Mouse (Mus musculus) heart, postnatal 14 days (tissue): ENCODE data around the gene Etl4. TPM values are rescaled to one million over a fixed set of nuclear protein-coding genes. Genes with fewer than 3 reads are reported as not detected.

Source experiments
- DNase-seq, 2 experiments: peaks; one replicate each; pipeline ENCODE4 v3.0.0; 2021 to 2022
- intact Hi-C: fragments of 180-260 bp; cut with DNase I; formaldehyde crosslinking; loops from one replicate; pipeline ENCODE4 v1.15.1; 2025
- total RNA-seq, 2 experiments: library from RNA; stranded (reverse); gene quantifications; 2 replicates each; pipeline ENCODE4 v1.2.3; 2021

The Etl4 gene
- total RNA-seq, 2 experiments from 2014 or later, result 44.5 to 47.0 TPM

DNA sequence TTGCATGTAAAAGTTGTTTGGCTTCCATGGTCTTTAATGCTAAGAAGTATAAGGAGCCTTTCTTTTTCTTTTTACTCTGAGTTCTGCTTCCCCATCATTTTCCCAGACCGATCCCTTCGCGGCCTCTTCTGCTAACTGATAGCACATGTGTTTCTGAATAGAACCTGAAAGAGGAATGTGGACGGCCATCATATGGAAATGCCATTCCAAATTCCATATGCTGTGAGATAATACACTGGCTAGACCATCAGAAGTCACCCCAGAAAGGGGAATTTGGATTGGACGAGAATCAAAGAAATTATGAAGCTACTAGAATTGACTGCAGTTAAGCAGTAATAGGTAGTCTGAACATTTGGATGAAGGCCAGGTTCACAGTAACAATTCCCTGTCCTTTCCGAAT lies 694.4 kb downstream of the Etl4 start:
- DNase-seq, result no peak
- intact Hi-C loops, result no loop called here

GRCm38 (mm10) chr2:20609203-20609602 lies 699.6 kb downstream of the Etl4 start:
- DNase-seq, result no peak
- intact Hi-C loops, result no loop called here

GRCm38 (mm10) chr2:20615948-20616347 lies 706.4 kb downstream of the Etl4 start:
- intact Hi-C loops, result loop anchor here (2.0 to 5.0 kb wide), 2 partner anchors 97 to 339 kb away; no protein-coding TSS in a partner anchor
- peak; percentile 44 to 58 for DNase-seq

GRCm38 (mm10) chr2:20618396-20618795 lies 708.8 kb downstream of the Etl4 start:
- intact Hi-C loops, result loop anchor here (5.0 kb wide), 1 partner anchor 341 kb away; no protein-coding TSS in a partner anchor

GRCm38 (mm10) chr2:20619881-20620280 lies 710.3 kb downstream of the Etl4 start:
- intact Hi-C loops, result loop anchor here (5.0 kb wide), 1 partner anchor 343 kb away; no protein-coding TSS in a partner anchor

More at GRCm38 (mm10) chr2:20618396-20618795, 708.8 kb downstream of the Etl4 start:
- no peak for DNase-seq

GRCm38 (mm10) chr2:20629156-20629712 lies 719.7 kb downstream of the Etl4 start:
- no peak for DNase-seq
- intact Hi-C loops, result no loop called here

More at GRCm38 (mm10) chr2:20619881-20620280, 710.3 kb downstream of the Etl4 start:
- DNase-seq, result no peak

GRCm38 (mm10) chr2:20638604-20639003 lies 729.0 kb downstream of the Etl4 start:
- intact Hi-C loops, result no loop called here
- no peak for DNase-seq

- no peak for DNase-seq
- intact Hi-C loops, result no loop called here
These were observed 730.1 kb downstream of the Etl4 start for GRCm38 (mm10) chr2:20639721-20640120.

- DNase-seq, result no peak
- intact Hi-C loops, result no loop called here
These were observed 733.2 kb downstream of the Etl4 start for GRCm38 (mm10) chr2:20642818-20643217.

GRCm38 (mm10) chr2:20649817-20650216 lies 740.2 kb downstream of the Etl4 start:
- intact Hi-C loops, result no loop called here
- peak; percentile 3 to 5 for DNase-seq

DNA sequence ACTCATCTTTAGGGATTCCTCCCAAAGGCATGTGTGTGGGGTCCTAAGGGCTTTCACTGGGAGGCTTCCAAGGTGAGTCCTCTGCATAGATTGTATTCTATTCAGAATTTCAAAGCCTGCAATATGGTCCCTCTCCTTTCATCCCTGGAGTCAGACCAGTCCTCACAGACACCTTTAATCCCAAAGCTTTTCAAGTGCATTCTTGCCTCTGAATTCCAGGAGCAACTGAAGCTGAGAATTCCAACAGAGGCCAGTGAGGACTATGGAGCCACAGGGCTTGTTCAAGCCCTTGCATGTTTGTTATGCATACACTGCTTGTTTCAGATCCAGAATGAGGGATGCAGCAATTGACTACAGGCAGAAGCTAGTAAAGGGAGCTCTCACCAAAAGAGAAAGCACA lies 743.5 kb downstream of the Etl4 start:
- intact Hi-C loops, result no loop called here
- DNase-seq, result no peak

DNA sequence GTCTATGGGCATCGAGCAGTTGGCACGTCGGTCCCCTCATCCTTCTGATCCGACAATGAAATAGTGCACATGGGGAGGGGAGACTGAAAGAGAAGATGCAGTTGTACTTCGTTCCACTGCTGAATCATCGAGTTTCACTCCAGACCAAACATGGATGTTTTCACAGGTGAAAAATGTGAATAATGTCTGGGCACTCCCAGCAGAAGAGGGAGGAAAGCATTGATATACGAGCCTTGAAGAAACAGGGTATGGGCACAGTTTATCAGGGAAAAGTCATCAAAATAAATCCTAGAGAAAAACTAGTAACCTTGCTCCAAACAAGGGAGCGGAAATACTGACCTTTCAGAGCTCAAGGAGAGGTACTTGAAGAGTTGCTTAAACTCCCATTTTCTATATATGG lies 744.5 kb downstream of the Etl4 start:
- intact Hi-C loops, result no loop called here
- no peak for DNase-seq

- DNase-seq, result no peak
- intact Hi-C loops, result no loop called here
These were observed 745.2 kb downstream of the Etl4 start for GRCm38 (mm10) chr2:20654598-20655340.

DNA sequence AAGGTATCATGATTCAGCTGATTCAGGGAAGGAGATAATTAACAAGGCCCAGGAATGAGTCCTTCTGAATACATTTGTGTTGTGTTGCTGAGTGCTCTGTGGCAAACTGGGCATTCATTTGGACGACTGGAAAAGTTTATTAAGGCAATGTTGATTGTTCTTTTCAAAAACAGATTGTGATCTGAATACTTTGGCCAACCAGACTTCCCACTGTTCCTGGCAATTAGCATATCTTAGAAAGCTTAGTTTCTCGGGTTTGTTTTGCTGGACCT lies 745.7 kb downstream of the Etl4 start:
- no peak for DNase-seq
- intact Hi-C loops, result no loop called here

GRCm38 (mm10) chr2:20657856-20658255 lies 748.3 kb downstream of the Etl4 start:
- intact Hi-C loops, result no loop called here
- DNase-seq, result no peak

GRCm38 (mm10) chr2:20661841-20662240 lies 752.3 kb downstream of the Etl4 start:
- intact Hi-C loops, result loop anchor here (5.0 kb wide), 1 partner anchor 140 kb away; no protein-coding TSS in a partner anchor
- DNase-seq, result no peak

DNA sequence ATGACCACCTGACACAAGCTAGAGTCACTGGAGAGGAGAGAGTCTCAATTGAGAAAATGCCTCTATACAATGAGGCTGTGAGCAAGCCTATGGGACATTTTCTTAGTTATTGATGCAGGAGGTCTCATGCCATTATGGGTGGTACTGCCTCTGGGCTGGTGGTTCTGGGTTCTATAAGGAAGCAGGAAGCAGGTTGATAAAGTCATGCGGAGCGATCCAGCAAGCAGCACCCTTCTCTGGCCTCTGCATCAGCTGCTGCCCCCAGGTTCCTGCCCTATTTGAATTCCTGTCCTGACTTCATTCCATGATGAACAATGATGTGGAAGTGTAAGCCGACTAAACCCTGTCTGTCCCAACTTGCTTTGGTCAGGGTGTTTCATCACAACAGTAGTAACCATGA lies 753.1 kb downstream of the Etl4 start:
- no peak for DNase-seq
- intact Hi-C loops, result loop anchor here (5.0 kb wide), 1 partner anchor 140 kb away; no protein-coding TSS in a partner anchor

DNA sequence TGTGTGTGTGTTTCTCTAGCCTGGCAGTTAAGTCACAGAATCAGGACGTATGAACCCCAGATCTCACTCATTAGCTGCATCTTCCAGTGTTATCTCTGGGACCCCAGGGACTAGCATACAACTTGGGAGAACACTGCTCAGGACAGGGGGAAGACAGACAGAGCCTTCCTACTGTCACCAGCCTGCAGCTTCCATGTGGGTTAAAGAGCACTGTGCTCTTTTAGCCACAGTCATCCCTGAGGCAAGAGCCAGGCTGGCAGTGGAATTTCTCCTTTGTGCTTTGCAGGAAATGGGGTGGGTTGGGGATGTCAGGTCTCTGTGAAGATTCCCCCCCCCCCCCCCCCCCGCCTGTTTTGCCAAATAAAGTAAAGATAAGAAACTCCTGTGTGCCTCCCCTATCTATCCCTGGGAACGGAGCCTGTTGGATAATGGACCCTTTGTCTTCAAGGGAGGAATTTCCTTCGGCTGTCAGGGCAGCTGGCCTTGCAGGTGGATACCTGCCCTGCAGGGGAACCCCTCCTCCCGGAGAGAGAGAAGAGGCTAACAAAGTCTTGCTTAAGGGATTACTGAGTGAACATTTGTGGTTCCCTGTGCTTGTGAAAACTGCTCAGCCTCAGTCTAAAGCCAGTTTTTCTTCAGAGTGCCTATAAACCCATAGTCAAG lies 755.9 kb downstream of the Etl4 start:
- no peak for DNase-seq
- intact Hi-C loops, result loop anchor here (5.0 kb wide), 1 partner anchor 173 kb away; no protein-coding TSS in a partner anchor

DNA sequence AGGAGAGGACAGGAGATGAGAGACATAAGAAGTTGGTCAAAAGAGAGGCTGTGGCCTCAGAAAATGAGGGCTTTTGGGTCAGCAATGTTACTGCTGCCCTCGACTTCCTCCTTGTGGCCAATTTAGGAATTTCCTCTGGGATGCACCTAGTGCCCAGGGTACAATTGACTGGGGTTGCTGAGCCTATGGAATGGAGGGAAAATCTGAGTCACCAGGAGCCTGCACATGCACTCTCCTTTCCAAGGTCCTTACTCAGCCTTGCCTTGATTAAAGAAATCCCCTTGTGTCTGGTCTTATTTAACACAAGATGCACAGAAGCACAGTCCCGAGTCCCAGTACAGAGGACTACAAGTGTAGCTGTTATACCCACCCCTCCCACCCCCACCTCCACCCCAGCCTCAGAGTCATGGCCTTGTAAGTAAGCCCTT lies 756.5 kb downstream of the Etl4 start:
- intact Hi-C loops, result loop anchor here (2.0 to 5.0 kb wide), 2 partner anchors 174 to 389 kb away; no protein-coding TSS in a partner anchor
- DNase-seq, result peak; percentile 31 to 65

GRCm38 (mm10) chr2:20667876-20668275 lies 758.3 kb downstream of the Etl4 start:
- intact Hi-C loops, result loop anchor here (2.0 to 5.0 kb wide), 2 partner anchors 176 to 391 kb away; no protein-coding TSS in a partner anchor
- DNase-seq, result no peak
